Mouse (Mus musculus) adrenal gland, postnatal 25 days (tissue): ENCODE measurements at regions not wholly inside any gene's neighbourhood (a gene's known extent, or its start where the extent isn't known, plus 50 kb on each side); places are given as distances from the start of the nearest gene placed in this dataset.

Source experiments
- DNase-seq: peaks from one replicate; pipeline ENCODE4 v3.0.0; 2021; ENCODE audit warnings: mixed read lengths

- peak; percentile 6 for DNase-seq
Observed at GRCm38 (mm10) chr5:43048196-43049050, 184.5 kb upstream of the Cpeb2 start.

- DNase-seq, result no peak
Observed at GRCm38 (mm10) chr5:43049381-43050301, 183.3 kb upstream of the Cpeb2 start.

- no peak for DNase-seq
Observed at GRCm38 (mm10) chr5:43050961-43051517, 181.9 kb upstream of the Cpeb2 start.

- no peak for DNase-seq
Observed at GRCm38 (mm10) chr5:43052668-43053067, 180.3 kb upstream of the Cpeb2 start.

GRCm38 (mm10) chr5:43054586-43054985 is 178.4 kb upstream of the Cpeb2 start:
- no peak for DNase-seq

GRCm38 (mm10) chr5:43055111-43055710 is 177.8 kb upstream of the Cpeb2 start:
- DNase-seq, result no peak

- no peak for DNase-seq
Observed at GRCm38 (mm10) chr5:43056486-43056885, 176.5 kb upstream of the Cpeb2 start.

GRCm38 (mm10) chr5:43061243-43061642 is 171.7 kb upstream of the Cpeb2 start:
- DNase-seq, result no peak

- no peak for DNase-seq
Observed at GRCm38 (mm10) chr5:43061797-43062391, 171.1 kb upstream of the Cpeb2 start.

GRCm38 (mm10) chr5:43062499-43062898 is 170.5 kb upstream of the Cpeb2 start:
- DNase-seq, result no peak

- no peak for DNase-seq
Observed at GRCm38 (mm10) chr5:43063386-43063785, 169.6 kb upstream of the Cpeb2 start.

- DNase-seq, result no peak
Observed at GRCm38 (mm10) chr5:43071541-43071940, 161.4 kb upstream of the Cpeb2 start.

- DNase-seq, result no peak
Observed at GRCm38 (mm10) chr5:43072340-43072739, 160.6 kb upstream of the Cpeb2 start.

- no peak for DNase-seq
Observed at GRCm38 (mm10) chr5:43074536-43074935, 158.4 kb upstream of the Cpeb2 start.

GRCm38 (mm10) chr5:43080252-43080651 is 152.7 kb upstream of the Cpeb2 start:
- DNase-seq, result no peak

- peak; percentile 40 for DNase-seq
Observed at GRCm38 (mm10) chr5:43081561-43082534, 151.1 kb upstream of the Cpeb2 start.

GRCm38 (mm10) chr5:43087077-43087476 is 145.9 kb upstream of the Cpeb2 start:
- no peak for DNase-seq

GRCm38 (mm10) chr5:43087907-43088387 is 145.0 kb upstream of the Cpeb2 start:
- no peak for DNase-seq

- no peak for DNase-seq
Observed at GRCm38 (mm10) chr5:43088650-43089397, 144.1 kb upstream of the Cpeb2 start.

GRCm38 (mm10) chr5:43089475-43089874 is 143.5 kb upstream of the Cpeb2 start:
- no peak for DNase-seq
